Comparison of ENCODE assay signal across 10 mouse cellular contexts in the genomic region with DNA sequence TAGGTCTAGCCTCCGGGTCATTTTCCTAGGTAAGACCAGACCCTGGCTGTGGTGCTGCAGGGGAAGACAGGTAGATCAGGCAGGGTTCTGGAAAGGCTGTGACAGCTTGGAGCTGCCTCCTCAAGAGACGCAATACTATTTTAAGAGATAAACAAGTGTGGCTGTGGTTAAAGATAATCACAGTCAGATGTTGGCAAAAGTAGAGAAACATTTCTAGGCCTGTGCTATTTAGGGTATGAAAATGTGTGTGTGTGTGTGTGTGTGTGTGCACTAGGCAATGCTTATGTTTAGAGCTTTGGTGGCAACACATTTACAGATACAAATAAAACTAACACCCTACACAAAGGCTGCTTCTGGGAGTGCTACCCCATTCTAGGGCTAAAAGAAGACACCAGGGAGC.
DNase-seq lines count a peak whose midpoint lies in the region; ATAC-seq and TF ChIP-seq lines count a peak whose summit lies in the region.
"Had no signal": no experiment of that assay in that cellular context is flagged by ENCODE, and none has a peak within 500 bp of the region (broad histone marks: within the 10 kb centered on the region; RNA-seq: fewer than 3 reads in every experiment).

No protein-coding gene starts in this region.

- no peak for TF ChIP-seq EP300 in heart, adult 2 months (IDR thresholded peaks at IDR 0.05; ENCODE audit: insufficient read depth, low read depth, low read length)

- peak; percentile 68 for ATAC-seq in liver, embryonic 12.5 days

- H3K27me3 ChIP-seq in heart, adult 2 months (ENCODE audit: control insufficient read depth, insufficient read depth, low read length), result no peaks in the 10 kb centered on the region
- H3K27me3 ChIP-seq in liver, embryonic 12.5 days (replicated peaks), result no peaks in the 10 kb centered on the region
- H3K27me3 ChIP-seq: midbrain, embryonic 12.5 days had no signal

- H3K4me2 ChIP-seq in liver, embryonic 12.5 days, result 0 out of 2 replicates have a peak overlapping the region, but pooled peaks have one; percentile 6
- H3K4me2 ChIP-seq: midbrain, embryonic 12.5 days had no signal

- no peak for DNase-seq in heart, adult 2 months
- DNase-seq in heart, postnatal 4 days, result no peak
- peak; percentile 78 for DNase-seq in NIH3T3 (ENCODE audit: low read depth)
- DNase-seq in heart, adult 9 months (ENCODE audit: low spot score in 2 of 2), result peak; percentile 27 to 49
- DNase-seq in adrenal gland, postnatal 25 days, result no peak
- DNase-seq in cerebellum, adult 9-10 months, result no peak
- no peak for DNase-seq in urinary bladder, postnatal 10 days (ENCODE audit: low spot score)
- DNase-seq: cerebellum, adult 8-10 months had no signal

- H3K27ac ChIP-seq in heart, adult 2 months, result peak overlapping the region; percentile 84
- peak overlapping the region; percentile 31 for H3K27ac ChIP-seq in liver, embryonic 12.5 days
- H3K27ac ChIP-seq: midbrain, embryonic 12.5 days had no signal

- peaks cover 4% of the 10 kb centered on the region for H3K9me3 ChIP-seq in liver, embryonic 12.5 days (replicated peaks)
- H3K9me3 ChIP-seq: midbrain, embryonic 12.5 days had no signal

- H3K9ac ChIP-seq in heart, adult 2 months (ENCODE audit: low read depth, low read length), result peak overlapping the region; percentile 37; the same call in 1 of the 2 replicates
- no peak overlapping the region for H3K9ac ChIP-seq in liver, embryonic 12.5 days
- H3K9ac ChIP-seq: midbrain, embryonic 12.5 days had no signal

- peaks cover 20% of the 10 kb centered on the region for H3K4me1 ChIP-seq in heart, adult 2 months (ENCODE audit: control insufficient read depth, insufficient read depth, low read length)
- peaks cover 56% of the 10 kb centered on the region for H3K4me1 ChIP-seq in liver, embryonic 12.5 days

- no peak for TF ChIP-seq POLR2A in heart, adult 2 months (IDR thresholded peaks at IDR 0.05; ENCODE audit: insufficient read depth, low read depth, low read length)

- intact Hi-C loops in heart, adult 2 months (cut with DNase I), result no loop called here

- H3K36me3 ChIP-seq in heart, adult 2 months (ENCODE audit: control insufficient read depth, insufficient read depth, low read length), result peaks cover 2% of the 10 kb centered on the region; the same call in 1 of the 2 replicates
- peaks cover 3% of the 10 kb centered on the region; the same call in 1 of the 2 replicates for H3K36me3 ChIP-seq in liver, embryonic 12.5 days
- H3K36me3 ChIP-seq: midbrain, embryonic 12.5 days had no signal

- TF ChIP-seq CTCF in heart, adult 2 months (IDR thresholded peaks at IDR 0.05), result no peak

- H3K79me2 ChIP-seq in heart, adult 2 months (replicated peaks; ENCODE audit: control insufficient read depth, insufficient read depth, low read length), result peaks cover 2% of the 10 kb centered on the region; the same call in 1 of the 2 replicates

- H3K4me3 ChIP-seq in heart, adult 2 months, result no peak overlapping the region
- H3K4me3 ChIP-seq in liver, embryonic 12.5 days, result no peak overlapping the region
- H3K4me3 ChIP-seq: midbrain, embryonic 12.5 days had no signal

- 53% methylated on average over 2 of the region's 2 CpGs for WGBS in heart, adult 2 months
- 29% methylated on average over 2 of the region's 2 CpGs for WGBS in liver, embryonic 12.5 days (ENCODE audit: insufficient replicate concordance)

Comparison
In these comparisons a context has a peak if more than half of its experiments do, and no peak if none do; other contexts are left out.
1. DNase-seq: peak in NIH3T3 (single experiment) and heart, adult 9 months (2 of 2); none in heart, adult 2 months (0 of 2), heart, postnatal 4 days (single experiment), adrenal gland, postnatal 25 days (single experiment), cerebellum, adult 9-10 months (single experiment) and urinary bladder, postnatal 10 days (single experiment).